Comparison of ENCODE assay signal across 8 mouse cellular contexts in the genomic region with DNA sequence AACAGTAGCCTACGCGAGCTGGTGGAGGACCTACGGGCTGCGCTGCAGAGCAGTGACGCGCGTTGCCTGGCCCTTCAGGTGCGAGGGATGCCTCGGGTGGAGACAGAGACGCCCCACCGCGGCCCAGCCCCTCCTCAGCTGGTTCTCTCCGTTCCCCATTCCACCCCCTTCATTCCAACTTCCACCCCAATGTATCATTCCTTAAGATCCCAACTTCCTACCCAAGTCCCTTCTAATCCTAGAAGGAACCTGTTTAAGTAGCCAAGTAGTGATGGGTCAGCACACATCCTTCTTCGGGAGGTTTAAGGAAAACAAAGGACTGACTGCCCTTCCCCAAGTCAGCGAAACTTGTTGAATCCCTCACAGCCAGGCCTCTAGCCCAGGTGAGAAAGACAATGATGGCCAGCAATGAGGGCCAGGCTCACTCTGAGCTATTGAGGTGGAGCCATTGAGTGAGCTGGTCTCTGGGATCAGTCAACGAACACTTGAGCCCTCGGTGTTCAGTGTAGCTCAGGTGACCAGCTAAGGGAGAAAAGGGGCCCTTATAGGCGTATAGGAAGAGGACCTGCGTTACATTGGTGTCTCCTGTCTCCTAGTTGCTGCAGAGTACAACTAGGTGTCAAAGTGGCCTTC. TPM values are rescaled to one million over a fixed set of nuclear protein-coding genes. Genes with fewer than 3 reads are reported as not detected.
DNase-seq lines count a peak whose midpoint lies in the region; ATAC-seq and TF ChIP-seq lines count a peak whose summit lies in the region.
"Had no signal": no experiment of that assay in that cellular context is flagged by ENCODE, and none has a peak within 500 bp of the region (broad histone marks: within the 10 kb centered on the region; RNA-seq: fewer than 3 reads in every experiment).

No protein-coding gene starts in this region.

- H3K4me3 ChIP-seq in lung, adult 2 months (replicated peaks; ENCODE audit: extremely low read depth, low read depth, low read length) = peak overlapping the region; percentile 67
- H3K4me3 ChIP-seq in forebrain, embryonic 12.5 days (replicated peaks) = peak overlapping the region; percentile 58
- H3K4me3 ChIP-seq in limb, embryonic 12.5 days (replicated peaks) = peak overlapping the region; percentile 56
- H3K4me3 ChIP-seq in olfactory bulb, adult 2 months (ENCODE audit: insufficient read depth, low read depth, low read length) = peak overlapping the region; percentile 59
- H3K4me3 ChIP-seq in thymus, adult 2 months (ENCODE audit: control insufficient read depth, insufficient read depth, low read length) = no peak overlapping the region

- peak overlapping the region; percentile 54 for H3K9ac ChIP-seq in forebrain, embryonic 12.5 days
- H3K9ac ChIP-seq in limb, embryonic 12.5 days (replicated peaks) = peak overlapping the region; percentile 57

- peaks cover 72% of the 10 kb centered on the region for H3K27me3 ChIP-seq in forebrain, embryonic 12.5 days
- peaks cover 81% of the 10 kb centered on the region for H3K27me3 ChIP-seq in limb, embryonic 12.5 days
- peaks cover 19% of the 10 kb centered on the region; the same call in 1 of the 2 replicates for H3K27me3 ChIP-seq in thymus, adult 2 months (ENCODE audit: control insufficient read depth, insufficient read depth, low read length)

- no peak for TF ChIP-seq POLR2A in lung, adult 2 months (IDR thresholded peaks at IDR 0.05; ENCODE audit: borderline replicate concordance, extremely low read depth, low read depth, low read length)
- TF ChIP-seq POLR2A in olfactory bulb, adult 2 months (IDR thresholded peaks at IDR 0.05; ENCODE audit: insufficient read depth, low read depth, low read length) = no peak
- no peak for TF ChIP-seq POLR2A in thymus, adult 2 months (IDR thresholded peaks at IDR 0.05; ENCODE audit: control insufficient read depth, extremely low read depth, insufficient read depth, low read length, poor library complexity)

- no peaks in the 10 kb centered on the region for H3K9me3 ChIP-seq in forebrain, embryonic 12.5 days
- H3K9me3 ChIP-seq in limb, embryonic 12.5 days = no peaks in the 10 kb centered on the region

- H3K4me1 ChIP-seq in lung, adult 2 months (ENCODE audit: control insufficient read depth, insufficient read depth, low read length) = no peaks in the 10 kb centered on the region
- peaks cover 38% of the 10 kb centered on the region for H3K4me1 ChIP-seq in forebrain, embryonic 12.5 days
- H3K4me1 ChIP-seq in limb, embryonic 12.5 days (replicated peaks) = peaks cover 24% of the 10 kb centered on the region
- peaks cover 18% of the 10 kb centered on the region for H3K4me1 ChIP-seq in olfactory bulb, adult 2 months (ENCODE audit: control insufficient read depth, insufficient read depth, low read length)
- peaks cover 5% of the 10 kb centered on the region; the same call in 1 of the 2 replicates for H3K4me1 ChIP-seq in thymus, adult 2 months (replicated peaks; ENCODE audit: control insufficient read depth, insufficient read depth, low read length)

- H3K4me2 ChIP-seq in forebrain, embryonic 12.5 days = peak overlapping the region; percentile 93
- H3K4me2 ChIP-seq in limb, embryonic 12.5 days = peak overlapping the region; percentile 95

- ATAC-seq in forebrain, embryonic 12.5 days (ENCODE audit: low FRiP score) = no peak
- no peak for ATAC-seq in limb, embryonic 12.5 days (ENCODE audit: insufficient number of reproducible peaks, insufficient read depth, low FRiP score, low TSS enrichment, low read depth)

- no peak overlapping the region for H3K27ac ChIP-seq in forebrain, embryonic 12.5 days
- H3K27ac ChIP-seq in limb, embryonic 12.5 days = no peak overlapping the region
- no peak overlapping the region for H3K27ac ChIP-seq in olfactory bulb, adult 2 months (ENCODE audit: insufficient read depth, low read depth, low read length)
- no peak overlapping the region for H3K27ac ChIP-seq in thymus, adult 2 months (ENCODE audit: control insufficient read depth, insufficient read depth, low read length)

- no peaks in the 10 kb centered on the region for H3K36me3 ChIP-seq in forebrain, embryonic 12.5 days (replicated peaks)
- no peaks in the 10 kb centered on the region for H3K36me3 ChIP-seq in limb, embryonic 12.5 days
- no peaks in the 10 kb centered on the region for H3K36me3 ChIP-seq in thymus, adult 2 months (ENCODE audit: control insufficient read depth, insufficient read depth, low read length)

- DNase-seq in lung, adult 2 months = no peak
- no peak for DNase-seq in lung, postnatal 4 days
- no peak for DNase-seq in natural killer cell, adult 2 months (ENCODE audit: low spot score in 2 of 2)
- DNase-seq in thymus, adult 2 months = no peak
- DNase-seq: gastrocnemius, postnatal 14 days had no signal

- TF ChIP-seq CTCF in lung, adult 2 months (IDR thresholded peaks at IDR 0.05; ENCODE audit: insufficient read depth, low read length) = no peak
- no peak for TF ChIP-seq CTCF in olfactory bulb, adult 2 months (IDR thresholded peaks at IDR 0.05; ENCODE audit: insufficient read depth, low read depth, low read length)
- no peak for TF ChIP-seq CTCF in thymus, adult 2 months (IDR thresholded peaks at IDR 0.05; ENCODE audit: borderline replicate concordance, control insufficient read depth, extremely low read depth, insufficient read depth, low read length, poor library complexity)

- WGBS in lung, adult 2 months = 10% methylated on average over 19 of the region's 19 CpGs
- WGBS in forebrain, embryonic 12.5 days = 2% methylated on average over 19 of the region's 19 CpGs
- 3% methylated on average over 19 of the region's 19 CpGs for WGBS in limb, embryonic 12.5 days
- 5% methylated on average over 19 of the region's 19 CpGs for WGBS in olfactory bulb, adult 2 months
- WGBS in thymus, adult 2 months = 8% methylated on average over 19 of the region's 19 CpGs

RNA-seq across cellular contexts. Expression of a gene that starts 0.9 kb away (rescaled TPM):
- polyA plus RNA-seq in lung, adult 2 months (2012; rRNA removed) = 14.5 and 16.3 TPM in 2 replicates
- polyA plus RNA-seq in forebrain, embryonic 12.5 days (2016; fragmentation: Nextera tagmentation; extraction: Ambion mirVana) = 1.6 and 2.0 TPM in 2 replicates
- 0.36 and 0.38 TPM in 2 replicates for polyA plus RNA-seq in limb, embryonic 12.5 days (2016; fragmentation: Nextera tagmentation; extraction: Ambion mirVana)
- not detected in 2 replicates for polyA plus RNA-seq in olfactory bulb, adult 2 months (2012; ENCODE audit: insufficient read depth, insufficient read length, low replicate concordance, missing spikeins)
- polyA plus RNA-seq in thymus, adult 2 months (2012; rRNA removed) = 0.17 and 0.55 TPM in 2 replicates

RNA-seq across cellular contexts. Expression of a gene that starts 46.3 kb away (rescaled TPM):
- 13.1 and 14.9 TPM in 2 replicates for polyA plus RNA-seq in lung, adult 2 months (2012; rRNA removed)
- polyA plus RNA-seq in forebrain, embryonic 12.5 days (2016; fragmentation: Nextera tagmentation; extraction: Ambion mirVana) = 0.88 and 1.00 TPM in 2 replicates
- 2.7 and 3.3 TPM in 2 replicates for polyA plus RNA-seq in limb, embryonic 12.5 days (2016; fragmentation: Nextera tagmentation; extraction: Ambion mirVana)
- not detected in 2 replicates for polyA plus RNA-seq in olfactory bulb, adult 2 months (2012; ENCODE audit: insufficient read depth, insufficient read length, low replicate concordance, missing spikeins)
- polyA plus RNA-seq in thymus, adult 2 months (2012; rRNA removed) = 1.2 and 2.6 TPM in 2 replicates

RNA-seq across cellular contexts. Expression of a gene that starts 59.6 kb away (rescaled TPM):
- 2.4 and 3.6 TPM in 2 replicates for polyA plus RNA-seq in lung, adult 2 months (2012; rRNA removed)
- 15.5 and 15.6 TPM in 2 replicates for polyA plus RNA-seq in forebrain, embryonic 12.5 days (2016; fragmentation: Nextera tagmentation; extraction: Ambion mirVana)
- 13.0 and 13.8 TPM in 2 replicates for polyA plus RNA-seq in limb, embryonic 12.5 days (2016; fragmentation: Nextera tagmentation; extraction: Ambion mirVana)
- not detected in 2 replicates for polyA plus RNA-seq in olfactory bulb, adult 2 months (2012; ENCODE audit: insufficient read depth, insufficient read length, low replicate concordance, missing spikeins)
- 6.8 and 6.9 TPM in 2 replicates for polyA plus RNA-seq in thymus, adult 2 months (2012; rRNA removed)
